9 mouse cellular contexts compared by ENCODE assay signal in genomic region chr1:91962256-91962655, GRCm38 (mm10).
A peak's percentile ranks its signal among the peaks of the same experiment; 100 is the strongest.
DNase-seq lines count a peak whose midpoint lies in the region; ATAC-seq and TF ChIP-seq lines count a peak whose summit lies in the region.
"Had no signal": no experiment of that assay in that cellular context is flagged by ENCODE, and none has a peak within 500 bp of the region (broad histone marks: within the 10 kb centered on the region; RNA-seq: fewer than 3 reads in every experiment).

No protein-coding gene starts in this region.

- WGBS in heart, embryonic 10.5 days, result 68% methylated on average over 1 of the region's 1 CpGs

- no peaks in the 10 kb centered on the region for H3K27me3 ChIP-seq in heart, embryonic 10.5 days (ENCODE audit: insufficient read depth, poor library complexity, severe bottlenecking)
- no peaks in the 10 kb centered on the region for H3K27me3 ChIP-seq in Patski

- in situ Hi-C loops in Patski (cut with MboI; ENCODE audit: low pct_unique_long_range_greater_than_20kb), result loop anchor here (5.0 to 25.0 kb wide), 3 partner anchors 400 to 650 kb away; partner anchors contain the start of genes Olfr12 and Olfr1410

- CTCF ChIA-PET in Patski (lab: Charles Lee), result interaction anchor here (1.1 to 2.1 kb wide), 8 partner anchors 9 to 491 kb away, joined by 3 to 6 read pairs (median 4); partner anchors contain the start of gene Hdac4

- intact Hi-C loops in gastrocnemius, postnatal 36 days (cut with DNase I), result loop anchor here (2.0 to 5.0 kb wide), 2 partner anchors 399 to 490 kb away; no protein-coding TSS in a partner anchor

- no peaks in the 10 kb centered on the region for H3K9me3 ChIP-seq in heart, embryonic 10.5 days

- H3K36me3 ChIP-seq in heart, embryonic 10.5 days, result peaks cover 70% of the 10 kb centered on the region

- peak; percentile 23 to 43 for DNase-seq in heart, adult 9 months (ENCODE audit: low spot score in 2 of 2)
- DNase-seq in heart, embryonic 10.5 days (ENCODE audit: low spot score), result no peak
- no peak for DNase-seq in Patski (ENCODE audit: low read depth, low spot score)
- DNase-seq in cerebellum, postnatal 14 days, result peak; percentile 74 to 79
- DNase-seq in gastrocnemius, postnatal 36 days, result peak; percentile 48 to 52
- peak; percentile 77 to 83 for DNase-seq in kidney, postnatal 25 days
- DNase-seq in spleen, postnatal 4 days (ENCODE audit: low spot score in 2 of 2), result peak; percentile 50 to 80

- ATAC-seq in Patski, result no peak
- peak; percentile 77 for ATAC-seq in megakaryocyte-erythroid progenitor cell, adult 5-6 weeks (replicated peaks; ENCODE audit: low FRiP score, low TSS enrichment, poor library complexity, severe bottlenecking)

- TF ChIP-seq CTCF in Patski (IDR thresholded peaks at IDR 0.05), result peak; percentile 85

- no peak overlapping the region for H3K4me3 ChIP-seq in heart, embryonic 10.5 days
- H3K4me3 ChIP-seq: myocyte had no signal

- peaks cover 5% of the 10 kb centered on the region; the same call in 1 of the 2 replicates for H3K4me1 ChIP-seq in heart, embryonic 10.5 days

- no peak overlapping the region for H3K27ac ChIP-seq in heart, embryonic 10.5 days

- POLR2A ChIA-PET in Patski (lab: Charles Lee), result no interaction called here

Comparison
In these comparisons a context has a peak if more than half of its experiments do, and no peak if none do; other contexts are left out.
1. DNase-seq: peak in heart, adult 9 months (2 of 2), cerebellum, postnatal 14 days (2 of 2), gastrocnemius, postnatal 36 days (2 of 2), kidney, postnatal 25 days (2 of 2) and spleen, postnatal 4 days (2 of 2); none in heart, embryonic 10.5 days (single experiment) and Patski (single experiment).